Mouse (Mus musculus): ENCODE measurements at regions not wholly inside any gene's neighbourhood (a gene's known extent, or its start where the extent isn't known, plus 50 kb on each side); places are given as distances from the start of the nearest gene placed in this dataset.

DNA sequence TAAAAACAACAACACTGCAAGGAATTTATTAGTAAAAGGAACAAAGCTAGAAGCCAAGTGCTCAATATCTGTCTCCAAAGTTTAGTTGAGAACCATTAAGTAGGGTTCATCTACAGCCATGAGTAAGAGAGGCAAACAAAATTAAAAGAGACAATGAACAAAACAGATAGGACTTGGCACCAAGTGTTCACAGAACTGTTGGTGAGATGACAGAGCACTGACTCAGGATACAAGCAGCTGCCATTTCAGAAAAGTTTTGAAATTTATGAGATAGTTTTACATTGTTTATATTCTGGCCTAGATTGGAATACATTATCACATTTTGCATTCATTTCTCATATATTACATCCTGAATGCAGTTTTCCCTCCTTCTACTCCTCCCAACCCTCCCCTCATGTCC is 60.4 kb upstream of the Mbnl1 start:
- DNase-seq (ENCODE audit: low spot score) = no peak

- DNase-seq (ENCODE audit: low spot score) = no peak
Measured at GRCm38 (mm10) chr3:60413749-60414148, 58.9 kb upstream of the Mbnl1 start.

DNA sequence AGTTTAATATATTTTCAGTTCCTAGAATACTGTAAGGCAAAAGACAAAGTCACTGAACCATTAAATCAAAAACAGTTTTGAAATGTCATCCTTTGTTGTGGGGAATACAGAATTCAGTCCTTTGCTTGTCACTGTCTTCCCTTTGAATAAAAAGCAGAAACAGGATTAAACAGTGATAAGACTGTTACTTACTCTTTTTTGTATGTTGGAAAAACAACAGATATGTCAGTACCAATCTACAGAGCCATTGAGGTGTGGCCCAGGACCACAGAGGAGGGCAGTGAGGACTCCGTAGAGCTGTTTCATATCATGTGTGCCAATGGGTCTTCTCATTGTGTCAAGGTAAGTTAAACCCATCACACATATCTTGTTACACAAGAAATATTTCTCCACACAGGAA is 55.6 kb upstream of the Mbnl1 start:
- DNase-seq (ENCODE audit: low spot score) = no peak

DNA sequence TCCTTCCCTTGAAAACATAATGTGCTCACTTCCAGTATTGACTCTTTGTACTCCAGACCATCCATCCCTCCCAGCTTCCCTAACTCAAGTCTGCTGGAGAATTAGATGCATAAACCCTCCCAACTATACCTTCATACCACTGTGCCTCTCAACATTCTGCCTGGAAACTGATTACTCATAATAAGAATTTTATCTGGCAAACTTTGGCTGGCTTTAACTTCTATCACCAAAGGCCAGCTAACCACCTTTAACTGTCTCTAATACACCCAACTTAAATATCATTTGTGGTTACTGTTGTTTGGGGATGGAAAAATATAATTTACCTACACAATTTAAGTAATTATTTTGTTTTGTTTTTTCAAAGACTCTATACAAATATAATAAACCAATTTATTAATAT is 54.0 kb upstream of the Mbnl1 start:
- DNase-seq (ENCODE audit: low spot score) = no peak

GRCm38 (mm10) chr3:60419216-60419615 is 53.4 kb upstream of the Mbnl1 start:
- no peak for DNase-seq (ENCODE audit: low spot score)

Measured in embryo, embryonic 10 days (tissue).